Mouse (Mus musculus) liver, postnatal 0 days (tissue): ENCODE data around the gene Uggt2.

Source experiments
- CTCF ChIP-seq: sonication (generic); IDR thresholded peaks from 2 replicates; pipeline ENCODE4 v1.5.1; 2016; ENCODE audit warnings: antibody characterized with exemption, low read depth
- EP300 ChIP-seq: IDR thresholded peaks from 2 replicates; pipeline ENCODE4 v1.6.1; 2016; ENCODE audit warnings: antibody characterized with exemption, low read depth, mild to moderate bottlenecking

- TF ChIP-seq CTCF = no peak
- no peak for TF ChIP-seq EP300
Observed at GRCm38 (mm10) chr14:119009531-119009930, 89.7 kb downstream of the Uggt2 start.
